Comparison of ENCODE assay signal across 12 mouse cellular contexts in genomic region chr2:167512970-167513369, GRCm38 (mm10). TPM values are rescaled to one million over a fixed set of nuclear protein-coding genes. Genes with fewer than 3 reads are reported as not detected.
A peak's percentile ranks its signal among the peaks of the same experiment; 100 is the strongest.
DNase-seq lines count a peak whose midpoint lies in the region; ATAC-seq and TF ChIP-seq lines count a peak whose summit lies in the region.
"Had no signal": no experiment of that assay in that cellular context is flagged by ENCODE, and none has a peak within 500 bp of the region (broad histone marks: within the 10 kb centered on the region; RNA-seq: fewer than 3 reads in every experiment).

No protein-coding gene starts in this region.

- no peak for DNase-seq in left cerebral cortex, adult 2 months (ENCODE audit: extremely low spot score in 1 of 2, low spot score in 2 of 2)
- no peak for DNase-seq in left cerebral cortex, adult 8-10 months (ENCODE audit: low spot score in 2 of 2)
- peak; percentile 35 to 45 for DNase-seq in B cell, adult 2 months
- DNase-seq in embryo, embryonic 11 days: no peak
- no peak for DNase-seq in spleen, postnatal 36 days (ENCODE audit: low spot score in 2 of 2)
- DNase-seq: adrenal gland, postnatal 10 days; heart, postnatal 14 days; kidney, postnatal 14 days had no signal

- H3K36me3 ChIP-seq in E14TG2a.4 (ENCODE audit: insufficient read depth, low read length): peaks cover 100% of the 10 kb centered on the region

- peaks cover 8% of the 10 kb centered on the region for H3K4me1 ChIP-seq in E14TG2a.4 (replicated peaks; ENCODE audit: low read depth, low read length)
- H3K4me1 ChIP-seq: limb, embryonic 15.5 days had no signal

- intact Hi-C loops in left cerebral cortex, adult 2 months (cut with DNase I): no loop called here

- no peak overlapping the region for H3K27ac ChIP-seq in left cerebral cortex, adult 2 months
- H3K27ac ChIP-seq: limb, embryonic 15.5 days had no signal

- peak; percentile 47 for TF ChIP-seq CTCF in left cerebral cortex, adult 2 months (IDR thresholded peaks at IDR 0.05)
- peak; percentile 18 for TF ChIP-seq CTCF in E14TG2a.4 (conservative IDR thresholded peaks at IDR 0.05; ENCODE audit: low read length)

- 0 out of 2 replicates have a peak, but pooled peaks have one; percentile 52 for ATAC-seq in erythroid progenitor cell, adult 5-6 weeks (replicated peaks; ENCODE audit: low FRiP score, poor library complexity, severe bottlenecking)

- no peaks in the 10 kb centered on the region for H3K27me3 ChIP-seq in E14TG2a.4 (ENCODE audit: insufficient read depth, low read length)
- H3K27me3 ChIP-seq: limb, embryonic 15.5 days had no signal

- no peak overlapping the region for H3K4me3 ChIP-seq in left cerebral cortex, adult 2 months
- no peak overlapping the region for H3K4me3 ChIP-seq in E14TG2a.4 (replicated peaks; ENCODE audit: low read length)
- H3K4me3 ChIP-seq: limb, embryonic 15.5 days; myocyte had no signal

- no peaks in the 10 kb centered on the region for H3K9me3 ChIP-seq in E14TG2a.4 (ENCODE audit: low read length)
- H3K9me3 ChIP-seq: limb, embryonic 15.5 days had no signal

RNA-seq across cellular contexts. Expression of gene Spata2, which starts 20.3 kb away (rescaled TPM):
- 10 to 100 TPM; 78.0 to 79.1 TPM for total RNA-seq in left cerebral cortex, adult 2 months (2021)
- total RNA-seq in left cerebral cortex, adult 8-10 months (2022): 10 to 100 TPM; 66.1 to 71.2 (median 70.1) TPM
- 7.5 and 8.6 TPM in 2 replicates for total RNA-seq in erythroid progenitor cell, adult 5-6 weeks (2015; ENCODE audit: low replicate concordance)
- total RNA-seq in erythroid progenitor cell, adult 5-6 weeks (2017; ENCODE audit: low replicate concordance): 5.4 and 7.4 TPM in 2 replicates

RNA-seq across cellular contexts. Expression of gene Rnf114, which starts 20.5 kb away (rescaled TPM):
- total RNA-seq in left cerebral cortex, adult 2 months (2021): 10 to 100 TPM; 54.9 to 57.3 TPM
- total RNA-seq in left cerebral cortex, adult 8-10 months (2022): 10 to 100 TPM; 57.8 to 62.9 (median 60.1) TPM
- 24.1 and 33.5 TPM in 2 replicates for total RNA-seq in erythroid progenitor cell, adult 5-6 weeks (2015; ENCODE audit: low replicate concordance)
- 10.2 and 17.8 TPM in 2 replicates for total RNA-seq in erythroid progenitor cell, adult 5-6 weeks (2017; ENCODE audit: low replicate concordance)

RNA-seq across cellular contexts. Expression of gene Snai1, which starts 25.0 kb away (rescaled TPM):
- total RNA-seq in left cerebral cortex, adult 2 months (2021): under 1 TPM; 0.56 to 0.70 TPM
- total RNA-seq in left cerebral cortex, adult 8-10 months (2022): under 1 TPM; 0.48 to 0.93 (median 0.70) TPM
- total RNA-seq in erythroid progenitor cell, adult 5-6 weeks (2015; ENCODE audit: low replicate concordance): not detected in 2 replicates
- not detected in 2 replicates for total RNA-seq in erythroid progenitor cell, adult 5-6 weeks (2017; ENCODE audit: low replicate concordance)

Comparison
In these comparisons a context has a peak if more than half of its experiments do, and no peak if none do; other contexts are left out.
1. DNase-seq: peak in B cell, adult 2 months (2 of 2); none in left cerebral cortex, adult 2 months (0 of 2), left cerebral cortex, adult 8-10 months (0 of 2), embryo, embryonic 11 days (single experiment) and spleen, postnatal 36 days (0 of 2).
2. RNA of gene Spata2, which starts 20.3 kb away (total RNA-seq): 78.0 to 79.1 TPM in left cerebral cortex, adult 2 months and 66.1 to 71.2 TPM in left cerebral cortex, adult 8-10 months; 5.4 to 8.6 TPM in erythroid progenitor cell, adult 5-6 weeks; every median in the first group is over 4 times any median in the second.